Mouse (Mus musculus): ENCODE measurements at regions not wholly inside any gene's neighbourhood (a gene's known extent, or its start where the extent isn't known, plus 50 kb on each side); places are given as distances from the start of the nearest gene placed in this dataset.

- no peak for DNase-seq (ENCODE audit: low spot score in 2 of 2)
Observed at GRCm38 (mm10) chr14:74358730-74359444, 281.8 kb upstream of the Htr2a start.

- DNase-seq (ENCODE audit: low spot score in 2 of 2): no peak
Observed at GRCm38 (mm10) chr14:74359663-74360552, 280.7 kb upstream of the Htr2a start.

- no peak for DNase-seq (ENCODE audit: low spot score in 2 of 2)
Observed at GRCm38 (mm10) chr14:74384481-74384880, 256.2 kb upstream of the Htr2a start.

GRCm38 (mm10) chr14:74392419-74392818 is 248.2 kb upstream of the Htr2a start:
- no peak for DNase-seq (ENCODE audit: low spot score in 2 of 2)

GRCm38 (mm10) chr14:74397202-74397601 is 243.4 kb upstream of the Htr2a start:
- no peak for DNase-seq (ENCODE audit: low spot score in 2 of 2)

GRCm38 (mm10) chr14:74409441-74409840 is 231.2 kb upstream of the Htr2a start:
- DNase-seq (ENCODE audit: low spot score in 2 of 2): no peak

GRCm38 (mm10) chr14:74428226-74428625 is 212.4 kb upstream of the Htr2a start:
- DNase-seq (ENCODE audit: low spot score in 2 of 2): no peak

- no peak for DNase-seq (ENCODE audit: low spot score in 2 of 2)
Observed at GRCm38 (mm10) chr14:74464027-74464682, 176.5 kb upstream of the Htr2a start.

GRCm38 (mm10) chr14:74495504-74495903 is 145.1 kb upstream of the Htr2a start:
- DNase-seq (ENCODE audit: low spot score in 2 of 2): no peak

GRCm38 (mm10) chr14:74511521-74511920 is 129.1 kb upstream of the Htr2a start:
- DNase-seq (ENCODE audit: low spot score in 2 of 2): no peak

GRCm38 (mm10) chr14:74516451-74516850 is 124.2 kb upstream of the Htr2a start:
- DNase-seq (ENCODE audit: low spot score in 2 of 2): no peak

- no peak for DNase-seq (ENCODE audit: low spot score in 2 of 2)
Observed at GRCm38 (mm10) chr14:74519531-74519930, 121.1 kb upstream of the Htr2a start.

- no peak for DNase-seq (ENCODE audit: low spot score in 2 of 2)
Observed at GRCm38 (mm10) chr14:74521669-74522068, 119.0 kb upstream of the Htr2a start.

GRCm38 (mm10) chr14:74527246-74527645 is 113.4 kb upstream of the Htr2a start:
- no peak for DNase-seq (ENCODE audit: low spot score in 2 of 2)

- DNase-seq (ENCODE audit: low spot score in 2 of 2): no peak
Observed at GRCm38 (mm10) chr14:74529368-74529951, 111.2 kb upstream of the Htr2a start.

GRCm38 (mm10) chr14:74538187-74538586 is 102.5 kb upstream of the Htr2a start:
- no peak for DNase-seq (ENCODE audit: low spot score in 2 of 2)

- no peak for DNase-seq (ENCODE audit: low spot score in 2 of 2)
Observed at GRCm38 (mm10) chr14:74544028-74544427, 96.6 kb upstream of the Htr2a start.

- DNase-seq (ENCODE audit: low spot score in 2 of 2): no peak
Observed at GRCm38 (mm10) chr14:74551091-74551490, 89.5 kb upstream of the Htr2a start.

- no peak for DNase-seq (ENCODE audit: low spot score in 2 of 2)
Observed at GRCm38 (mm10) chr14:74553636-74554035, 87.0 kb upstream of the Htr2a start.

- peak; percentile 5 to 10 for DNase-seq (ENCODE audit: low spot score in 2 of 2)
Observed at GRCm38 (mm10) chr14:74558359-74558758, 82.3 kb upstream of the Htr2a start.

Data from adrenal gland, postnatal 4 days (tissue).